Mouse (Mus musculus) retina, embryonic 14.5 days (tissue): ENCODE results near the gene Clint1.
"Not testable (repeated sequence)": the region's sequence is repeated elsewhere in the genome, so short reads cannot be mapped to it uniquely, and the experiment has no call there.

Experiments
- DNase-seq: peaks from one replicate; pipeline ENCODE4 v3.0.0-alpha.2; 2015; ENCODE audit warnings: low spot score

Gene Clint1

GRCm38 (mm10) chr11:45848253-45848652, 3.6 kb upstream of the Clint1 start:
- DNase-seq: no peak

GRCm38 (mm10) chr11:45849203-45849602, 2.6 kb upstream of the Clint1 start:
- DNase-seq: no peak

GRCm38 (mm10) chr11:45849859-45850258, 2.0 kb upstream of the Clint1 start:
- DNase-seq: no peak

GRCm38 (mm10) chr11:45850317-45850716, 1.5 kb upstream of the Clint1 start:
- no peak for DNase-seq

- peak; percentile 26 for DNase-seq
Measured at GRCm38 (mm10) chr11:45852124-45852994, 508 bp downstream of the Clint1 start.

- no peak for DNase-seq
Measured at GRCm38 (mm10) chr11:45852995-45853317, 1.1 kb downstream of the Clint1 start.

- DNase-seq: no peak
Measured at GRCm38 (mm10) chr11:45853916-45854315, 2.1 kb downstream of the Clint1 start.

GRCm38 (mm10) chr11:45854381-45854780, 2.5 kb downstream of the Clint1 start:
- DNase-seq: no peak

- DNase-seq: no peak
Measured at GRCm38 (mm10) chr11:45855407-45856148, 3.7 kb downstream of the Clint1 start.

- no peak for DNase-seq
Measured at GRCm38 (mm10) chr11:45856149-45856516, 4.3 kb downstream of the Clint1 start.

GRCm38 (mm10) chr11:45861334-45861733, 9.5 kb downstream of the Clint1 start:
- no peak for DNase-seq

GRCm38 (mm10) chr11:45864409-45864808, 12.6 kb downstream of the Clint1 start:
- DNase-seq: no peak

GRCm38 (mm10) chr11:45865861-45866260, 14.0 kb downstream of the Clint1 start:
- no peak for DNase-seq

GRCm38 (mm10) chr11:45866534-45866933, 14.7 kb downstream of the Clint1 start:
- no peak for DNase-seq

GRCm38 (mm10) chr11:45873666-45874065, 21.8 kb downstream of the Clint1 start:
- DNase-seq: peak; percentile 25

- DNase-seq: no peak
Measured at GRCm38 (mm10) chr11:45874251-45874650, 22.4 kb downstream of the Clint1 start.

GRCm38 (mm10) chr11:45875351-45875935, 23.6 kb downstream of the Clint1 start:
- no peak for DNase-seq

- no peak for DNase-seq
Measured at GRCm38 (mm10) chr11:45876036-45876435, 24.2 kb downstream of the Clint1 start.

- DNase-seq: not testable (repeated sequence)
Measured at GRCm38 (mm10) chr11:45879366-45879765, 27.5 kb downstream of the Clint1 start.

GRCm38 (mm10) chr11:45881026-45881682, 29.3 kb downstream of the Clint1 start:
- DNase-seq: peak; percentile 63

GRCm38 (mm10) chr11:45881683-45882068, 29.8 kb downstream of the Clint1 start:
- no peak for DNase-seq

GRCm38 (mm10) chr11:45883270-45883931, 31.6 kb downstream of the Clint1 start:
- peak; percentile 7 for DNase-seq
